Mouse (Mus musculus) induced T-regulatory cell, adult 2 months (primary cell): ENCODE results near the gene Get4.

Experiments used
- DNase-seq: peaks from one replicate; pipeline ENCODE4 v3.0.0-alpha.2; 2012; ENCODE audit warnings: low read depth

The Get4 gene

DNA sequence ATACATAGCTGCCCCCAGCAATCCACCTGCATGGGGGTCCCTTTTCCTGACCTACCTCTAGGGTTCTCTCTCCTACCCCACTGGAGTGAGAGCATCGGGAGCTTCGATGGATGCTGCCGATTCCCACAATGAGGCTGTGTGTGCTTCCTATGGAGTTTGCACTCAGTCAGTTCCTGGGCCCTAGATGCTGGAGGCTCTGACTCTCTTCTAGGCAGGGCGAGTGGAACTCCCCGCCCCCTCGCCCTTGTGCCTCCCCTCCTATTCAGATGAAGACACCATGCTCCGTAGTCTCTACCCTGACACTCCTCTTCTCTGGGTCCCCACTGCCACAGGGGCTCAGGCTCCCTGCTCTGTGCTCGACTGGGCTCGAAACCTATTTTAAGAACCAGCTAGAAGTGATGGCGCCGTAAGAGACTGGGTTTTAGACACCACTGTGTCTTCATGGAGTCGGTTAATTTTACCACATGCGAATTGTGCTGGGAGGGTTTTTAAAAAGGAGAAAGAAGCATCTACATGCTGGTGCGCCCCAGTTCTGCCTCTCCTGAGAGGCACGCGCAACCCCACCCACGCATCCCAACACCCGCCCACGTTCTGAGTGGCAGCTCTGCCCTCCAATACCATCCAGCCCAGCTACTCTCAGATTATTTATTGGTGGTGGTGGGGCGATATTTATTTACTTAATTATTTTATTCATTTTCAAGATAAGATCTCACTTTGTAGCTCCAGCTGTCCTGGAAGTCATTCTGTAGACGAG, 65.8 kb downstream of the Get4 start:
- no peak for DNase-seq
